Mouse (Mus musculus): Measurements from ENCODE around the gene Plppr2. TPM values are rescaled to one million over a fixed set of nuclear protein-coding genes. Genes with fewer than 3 reads are reported as not detected.

The Plppr2 gene
- total RNA-seq (2021): under 1 TPM; 0.36 to 0.98 TPM
- long read RNA-seq, experiment 1: 0 reads
- long read RNA-seq, experiment 2: 0 reads

GRCm38 (mm10) chr9:21936692-21937570 lies at the start of gene Plppr2:
Gene Plppr2, plus strand, starts transcription at chr9:21937033.
- peak; percentile 94 for DNase-seq
- intact Hi-C loops (cut with DNase I): no loop called here
- peak within 1 kb of the TSS; percentile 77 for H3K4me3 ChIP-seq
- peak within 1 kb of the TSS; percentile 41; the same call in 1 of the 2 replicates for H3K27ac ChIP-seq
- no peak for TF ChIP-seq CTCF (IDR thresholded peaks at IDR 0.05)

GRCm38 (mm10) chr9:21889229-21889628 lies 47.6 kb upstream of the Plppr2 start:
- no peak for DNase-seq
- intact Hi-C loops (cut with DNase I): no loop called here
- peak; percentile 14; the same call in 1 of the 2 replicates for TF ChIP-seq CTCF (IDR thresholded peaks at IDR 0.05)

GRCm38 (mm10) chr9:21901223-21901820 lies 35.5 kb upstream of the Plppr2 start:
- intact Hi-C loops (cut with DNase I): no loop called here
- peak; percentile 74 for DNase-seq
- Histone ChIP-seq H3K4me3 (peak overlapping the region; percentile 72), H3K27ac (peak overlapping the region; percentile 53; the same call in 1 of the 2 replicates)
- TF ChIP-seq CTCF (IDR thresholded peaks at IDR 0.05): peak; percentile 51

More at GRCm38 (mm10) chr9:21889229-21889628, 47.6 kb upstream of the Plppr2 start:
- Histone ChIP-seq H3K4me3 (no peak overlapping the region), H3K27ac (no peak overlapping the region)

- Histone ChIP-seq H3K4me3 (no peak overlapping the region), H3K27ac (no peak overlapping the region)
- TF ChIP-seq CTCF (IDR thresholded peaks at IDR 0.05): no peak
- no peak for DNase-seq
- intact Hi-C loops (cut with DNase I): no loop called here
Measured at GRCm38 (mm10) chr9:21904031-21904430, 32.8 kb upstream of the Plppr2 start.

- intact Hi-C loops (cut with DNase I): no loop called here
- TF ChIP-seq CTCF (IDR thresholded peaks at IDR 0.05): no peak
- no peak overlapping the region for H3K27ac ChIP-seq
- no peak for DNase-seq
- no peak overlapping the region for H3K4me3 ChIP-seq
Measured at GRCm38 (mm10) chr9:21908216-21908615, 28.6 kb upstream of the Plppr2 start.

GRCm38 (mm10) chr9:21909474-21910223 lies 27.2 kb upstream of the Plppr2 start:
- intact Hi-C loops (cut with DNase I): no loop called here
- no peak overlapping the region for H3K27ac ChIP-seq
- no peak for DNase-seq
- H3K4me3 ChIP-seq: no peak overlapping the region
- TF ChIP-seq CTCF (IDR thresholded peaks at IDR 0.05): no peak

GRCm38 (mm10) chr9:21916851-21917492 lies 19.9 kb upstream of the Plppr2 start:
- Histone ChIP-seq H3K4me3 (peak overlapping the region; percentile 92), H3K27ac (peak overlapping the region; percentile 79)
- no peak for TF ChIP-seq CTCF (IDR thresholded peaks at IDR 0.05)
- intact Hi-C loops (cut with DNase I): no loop called here
- no peak for DNase-seq

GRCm38 (mm10) chr9:21917493-21918034 lies 19.3 kb upstream of the Plppr2 start:
- TF ChIP-seq CTCF (IDR thresholded peaks at IDR 0.05): no peak
- Histone ChIP-seq H3K4me3 (peak overlapping the region; percentile 92), H3K27ac (peak overlapping the region; percentile 79)
- intact Hi-C loops (cut with DNase I): no loop called here
- DNase-seq: no peak

- DNase-seq: peak; percentile 95
- intact Hi-C loops (cut with DNase I): no loop called here
- no peak for TF ChIP-seq CTCF (IDR thresholded peaks at IDR 0.05)
- peak within 1 kb of the TSS; percentile 79 for H3K27ac ChIP-seq
- H3K4me3 ChIP-seq: peak within 1 kb of the TSS; percentile 92
Measured at GRCm38 (mm10) chr9:21918035-21918592, 18.7 kb upstream of the Plppr2 start, which contains the start of gene Rab3d. Gene Rab3d, minus strand, starts transcription at chr9:21918192.

- Histone ChIP-seq H3K4me3 (peak overlapping the region; percentile 92), H3K27ac (peak overlapping the region; percentile 79)
- intact Hi-C loops (cut with DNase I): no loop called here
- no peak for DNase-seq
- TF ChIP-seq CTCF (IDR thresholded peaks at IDR 0.05): no peak
Measured at GRCm38 (mm10) chr9:21918692-21919384, 18.0 kb upstream of the Plppr2 start.

- H3K27ac ChIP-seq: peak overlapping the region; percentile 76; the same call in 1 of the 2 replicates
- H3K4me3 ChIP-seq: no peak overlapping the region
- TF ChIP-seq CTCF (IDR thresholded peaks at IDR 0.05): no peak
- DNase-seq: no peak
- intact Hi-C loops (cut with DNase I): no loop called here
Measured at GRCm38 (mm10) chr9:21923036-21923435, 13.8 kb upstream of the Plppr2 start.
